Mouse (Mus musculus) mesoderm, embryonic 11.5 days (tissue): Measurements from ENCODE around the gene Pdik1l.

Source experiments
- DNase-seq: peaks from one replicate; pipeline ENCODE4 v3.0.0-alpha.2; 2012; ENCODE audit warnings: low read depth, low spot score

Pdik1l gene

GRCm38 (mm10) chr4:134258354-134258753 is 29.3 kb downstream of the Pdik1l start:
- no peak for DNase-seq

GRCm38 (mm10) chr4:134257198-134258009 is 30.3 kb downstream of the Pdik1l start:
- DNase-seq: no peak

GRCm38 (mm10) chr4:134256407-134257197 is 31.1 kb downstream of the Pdik1l start:
- no peak for DNase-seq

GRCm38 (mm10) chr4:134255854-134256253 is 31.8 kb downstream of the Pdik1l start:
- no peak for DNase-seq

GRCm38 (mm10) chr4:134254835-134255234 is 32.9 kb downstream of the Pdik1l start:
- DNase-seq: no peak

GRCm38 (mm10) chr4:134253722-134254324 is 33.9 kb downstream of the Pdik1l start, which contains the start of gene Grrp1:
Grrp1 (minus strand) TSS chr4:134254106.
- DNase-seq: no peak

GRCm38 (mm10) chr4:134252911-134253721 is 34.6 kb downstream of the Pdik1l start:
- no peak for DNase-seq

GRCm38 (mm10) chr4:134252131-134252910 is 35.4 kb downstream of the Pdik1l start:
- DNase-seq: no peak

GRCm38 (mm10) chr4:134251241-134252130 is 36.2 kb downstream of the Pdik1l start:
- no peak for DNase-seq

GRCm38 (mm10) chr4:134250930-134251240 is 36.8 kb downstream of the Pdik1l start:
- no peak for DNase-seq

- DNase-seq: no peak
Observed at GRCm38 (mm10) chr4:134250116-134250929, 37.4 kb downstream of the Pdik1l start.

- DNase-seq: peak; percentile 80
Observed at GRCm38 (mm10) chr4:134249651-134250050, 38.0 kb downstream of the Pdik1l start.

- DNase-seq: no peak
Observed at GRCm38 (mm10) chr4:134246719-134247258, 40.9 kb downstream of the Pdik1l start, which contains the start of gene Gm30191. Gm30191 (plus strand) TSS chr4:134246935.

GRCm38 (mm10) chr4:134246256-134246655 is 41.4 kb downstream of the Pdik1l start:
- DNase-seq: no peak

- peak; percentile 95 for DNase-seq
Observed at GRCm38 (mm10) chr4:134245148-134245843, 42.4 kb downstream of the Pdik1l start, which contains the start of gene Zfp593. Zfp593 (minus strand) TSS chr4:134245592.

- no peak for DNase-seq
Observed at GRCm38 (mm10) chr4:134243516-134244250, 44.0 kb downstream of the Pdik1l start, which contains the start of gene E130218I03Rik. E130218I03Rik (plus strand) TSS chr4:134243662.

- DNase-seq: no peak
Observed at GRCm38 (mm10) chr4:134238686-134239085, 49.0 kb downstream of the Pdik1l start.
